Mouse (Mus musculus): ENCODE measurements around the gene Parp11.

DNA sequence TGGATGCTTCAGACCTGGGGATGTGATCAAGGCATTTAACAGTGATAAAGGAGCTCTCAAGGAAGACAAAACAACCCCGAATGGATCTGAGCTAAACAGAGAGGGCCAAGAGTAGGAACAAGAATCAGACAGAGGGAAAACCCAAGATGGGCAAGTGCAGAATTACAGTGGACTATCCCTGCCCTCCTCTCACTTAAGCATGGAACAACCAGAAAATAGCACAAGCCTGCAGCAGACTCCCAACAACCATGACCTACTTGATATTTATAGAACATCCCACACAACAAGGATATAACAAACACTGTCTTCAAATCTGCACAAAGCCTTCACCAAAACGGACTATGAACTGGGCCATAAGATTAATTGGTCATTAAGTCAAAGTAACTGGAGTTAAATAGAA, 91.5 kb downstream of the Parp11 start:
- no peak for TF ChIP-seq EP300 (IDR thresholded peaks at IDR 0.05; ENCODE audit: low read depth)
- TF ChIP-seq CTCF (IDR thresholded peaks at IDR 0.05; ENCODE audit: low read depth) = no peak

Data from liver, postnatal 0 days (tissue).